Mouse (Mus musculus) hindbrain, embryonic 12.5 days (tissue): Measurements from ENCODE around the gene Cd320. TPM values are rescaled to one million over a fixed set of nuclear protein-coding genes. Genes with fewer than 3 reads are reported as not detected.
"Not testable (repeated sequence)": the region's sequence is repeated elsewhere in the genome, so short reads cannot be mapped to it uniquely, and the experiment has no call there.

Experiments used
- ATAC-seq: fragments of 200-750 bp; cut with Nextera tagmentation; 2 replicates; pipeline ENCODE4 v1.8.0; 2017; ENCODE audit warnings: moderate TSS enrichment; ENCODE audit not compliant: low FRiP score
- H3K27ac ChIP-seq: fragments of 300-500 bp; sonication (generic); 2 replicates; pipeline ENCODE4 v1.5.1; 2016; ENCODE audit warnings: mild to moderate bottlenecking
- H3K27me3 ChIP-seq: fragments of 300-500 bp; sonication (generic); 2 replicates; pipeline ENCODE4 v1.6.1; 2016; ENCODE audit warnings: mild to moderate bottlenecking
- H3K36me3 ChIP-seq: fragments of 300-500 bp; sonication (generic); 2 replicates; pipeline ENCODE4 v1.6.1; 2016; ENCODE audit warnings: mild to moderate bottlenecking
- H3K4me1 ChIP-seq: fragments of 300-500 bp; sonication (generic); 2 replicates; pipeline ENCODE4 v1.6.1; 2016
- H3K4me2 ChIP-seq: fragments of 300-500 bp; sonication (generic); replicated peaks from 2 replicates; pipeline ENCODE4 v1.6.1; 2016; ENCODE audit warnings: mild to moderate bottlenecking
- H3K4me3 ChIP-seq: fragments of 300-500 bp; sonication (generic); 2 replicates; pipeline ENCODE4 v1.5.1; 2016; ENCODE audit warnings: mild to moderate bottlenecking
- H3K9ac ChIP-seq: fragments of 300-500 bp; sonication (generic); 2 replicates; pipeline ENCODE4 v1.6.1; 2016; ENCODE audit warnings: mild to moderate bottlenecking, moderate library complexity
- H3K9me3 ChIP-seq: fragments of 300-500 bp; sonication (generic); replicated peaks from 2 replicates; pipeline ENCODE4 v1.6.1; 2016; ENCODE audit warnings: mild to moderate bottlenecking
- WGBS: fragments of 180-500 bp; shearing (Covaris S2); methylation state at CpG from one replicate; pipeline ENCODE4 v1.1.7; 2016; 5-methylcytosine and 5-hydroxymethylcytosine counted together
- polyA plus RNA-seq: library from polyadenylated mRNA; unstranded; fragments of >200 nt; fragmentation: Nextera tagmentation; extraction: Ambion mirVana; gene quantifications from 2 replicates; pipeline ENCODE4 v1.2.1, GENCODE M21; 2016

Gene Cd320
- polyA plus RNA-seq, 1 experiment from 2014 or later = 59.4 TPM

GRCm38 (mm10) chr17:33815399-33815798 lies 27.5 kb upstream of the Cd320 start:
- Histone ChIP-seq H3K9me3 (no peaks in the 10 kb centered on the region), H3K4me1 (peaks cover 16% of the 10 kb centered on the region), H3K4me2 (no peak overlapping the region), H3K27me3 (peaks cover 11% of the 10 kb centered on the region), H3K36me3 (peaks cover 18% of the 10 kb centered on the region), H3K9ac (no peak overlapping the region), H3K27ac (no peak overlapping the region), H3K4me3 (no peak overlapping the region)
- 95% methylated on average over 6 of the region's 6 CpGs for WGBS
- ATAC-seq = no peak

GRCm38 (mm10) chr17:33816612-33817011 lies 26.3 kb upstream of the Cd320 start:
- H3K27me3 ChIP-seq = no peaks in the 10 kb centered on the region
- WGBS = 79% methylated on average over 5 of the region's 5 CpGs
- H3K4me3 ChIP-seq = 0 out of 2 replicates have a peak overlapping the region, but pooled peaks have one; percentile 56
- no peaks in the 10 kb centered on the region for H3K9me3 ChIP-seq
- peaks cover 30% of the 10 kb centered on the region for H3K36me3 ChIP-seq
- no peak overlapping the region for H3K9ac ChIP-seq
- peak overlapping the region; percentile 87 for H3K4me2 ChIP-seq
- ATAC-seq = no peak
- no peak overlapping the region for H3K27ac ChIP-seq
- peaks cover 16% of the 10 kb centered on the region for H3K4me1 ChIP-seq

- under 1% methylated on average over 86 of the region's 89 CpGs for WGBS
- no peaks in the 10 kb centered on the region for H3K9me3 ChIP-seq
- H3K4me2 ChIP-seq = peak overlapping the region; percentile 87
- H3K27ac ChIP-seq = peak overlapping the region; percentile 89
- H3K9ac ChIP-seq = peak overlapping the region; percentile 80
- no peaks in the 10 kb centered on the region for H3K27me3 ChIP-seq
- H3K36me3 ChIP-seq = peaks cover 37% of the 10 kb centered on the region
- ATAC-seq = peak; percentile 97
- H3K4me3 ChIP-seq = peak overlapping the region; percentile 56
- H3K4me1 ChIP-seq = peaks cover 21% of the 10 kb centered on the region
Observed at GRCm38 (mm10) chr17:33817184-33817968, 25.5 kb upstream of the Cd320 start.

GRCm38 (mm10) chr17:33817969-33818643 lies 24.8 kb upstream of the Cd320 start:
- peak overlapping the region; percentile 87 for H3K4me2 ChIP-seq
- H3K27ac ChIP-seq = peak overlapping the region; percentile 89
- peak overlapping the region; percentile 56 for H3K4me3 ChIP-seq
- H3K36me3 ChIP-seq = peaks cover 45% of the 10 kb centered on the region
- WGBS = 18% methylated on average over 33 of the region's 33 CpGs
- peak overlapping the region; percentile 80 for H3K9ac ChIP-seq
- peaks cover 29% of the 10 kb centered on the region for H3K4me1 ChIP-seq
- no peaks in the 10 kb centered on the region for H3K9me3 ChIP-seq
- ATAC-seq = peak; percentile 77
- H3K27me3 ChIP-seq = no peaks in the 10 kb centered on the region

- no peak overlapping the region for H3K27ac ChIP-seq
- 85% methylated on average over 1 of the region's 1 CpGs for WGBS
- no peaks in the 10 kb centered on the region for H3K9me3 ChIP-seq
- H3K4me1 ChIP-seq = peaks cover 37% of the 10 kb centered on the region
- no peak overlapping the region for H3K9ac ChIP-seq
- H3K4me3 ChIP-seq = no peak overlapping the region; the same call in 1 of the 2 replicates
- H3K4me2 ChIP-seq = peak overlapping the region; percentile 89
- H3K36me3 ChIP-seq = peaks cover 46% of the 10 kb centered on the region
- H3K27me3 ChIP-seq = no peaks in the 10 kb centered on the region
- ATAC-seq = no peak
Observed at GRCm38 (mm10) chr17:33822436-33822959, 20.4 kb upstream of the Cd320 start.

GRCm38 (mm10) chr17:33823171-33823570 lies 19.7 kb upstream of the Cd320 start:
- H3K4me1 ChIP-seq = peaks cover 33% of the 10 kb centered on the region
- peak overlapping the region; percentile 84 for H3K9ac ChIP-seq

GRCm38 (mm10) chr17:33824084-33824996 lies 18.6 kb upstream of the Cd320 start, which contains the start of the genes Rps28 and Ndufa7:
TSS of gene Rps28 (minus strand) at chr17:33824562.
TSS of gene Ndufa7 (plus strand) at chr17:33824572.
- ATAC-seq = peak; percentile 91
- peak within 1 kb of the TSS; percentile 89 for H3K9ac ChIP-seq
- H3K4me1 ChIP-seq = peaks cover 26% of the 10 kb centered on the region
- H3K4me2 ChIP-seq = peak within 1 kb of the TSS; percentile 89
- H3K27me3 ChIP-seq = no peaks in the 10 kb centered on the region
- H3K4me3 ChIP-seq = peak within 1 kb of the TSS; percentile 74
- H3K27ac ChIP-seq = peak within 1 kb of the TSS; percentile 87
- peaks cover 51% of the 10 kb centered on the region for H3K36me3 ChIP-seq
- 1% methylated on average over 51 of the region's 51 CpGs for WGBS
- H3K9me3 ChIP-seq = no peaks in the 10 kb centered on the region

More at GRCm38 (mm10) chr17:33823171-33823570, 19.7 kb upstream of the Cd320 start:
- Histone ChIP-seq H3K4me3 (peak overlapping the region; percentile 74), H3K36me3 (peaks cover 48% of the 10 kb centered on the region), H3K4me2 (peak overlapping the region; percentile 89)
- not testable (repeated sequence) for H3K27me3 ChIP-seq, H3K27ac ChIP-seq, H3K9me3 ChIP-seq, ATAC-seq
- 88% methylated on average over 8 of the region's 8 CpGs for WGBS

GRCm38 (mm10) chr17:33824997-33825330 lies 17.9 kb upstream of the Cd320 start:
- Histone ChIP-seq H3K9ac (peak overlapping the region; percentile 89), H3K4me1 (peaks cover 26% of the 10 kb centered on the region), H3K36me3 (peaks cover 51% of the 10 kb centered on the region), H3K4me2 (peak overlapping the region; percentile 75), H3K4me3 (peak overlapping the region; percentile 74), H3K27ac (peak overlapping the region; percentile 87)
- WGBS = 7% methylated on average over 6 of the region's 6 CpGs
- not testable (repeated sequence) for H3K27me3 ChIP-seq, H3K9me3 ChIP-seq, ATAC-seq

GRCm38 (mm10) chr17:33825462-33825861 lies 17.4 kb upstream of the Cd320 start:
- Histone ChIP-seq H3K4me1 (peaks cover 26% of the 10 kb centered on the region), H3K27me3 (no peaks in the 10 kb centered on the region), H3K27ac (no peak overlapping the region), H3K4me2 (peak overlapping the region; percentile 75), H3K9me3 (no peaks in the 10 kb centered on the region), H3K36me3 (peaks cover 50% of the 10 kb centered on the region), H3K4me3 (peak overlapping the region; percentile 74), H3K9ac (peak overlapping the region; percentile 89)
- ATAC-seq = no peak
- 90% methylated on average over 8 of the region's 8 CpGs for WGBS

GRCm38 (mm10) chr17:33826850-33827249 lies 16.0 kb upstream of the Cd320 start:
- peaks cover 26% of the 10 kb centered on the region for H3K4me1 ChIP-seq
- peaks cover 50% of the 10 kb centered on the region for H3K36me3 ChIP-seq
- no peak overlapping the region for H3K4me3 ChIP-seq
- no peak overlapping the region for H3K27ac ChIP-seq
- H3K9me3 ChIP-seq = no peaks in the 10 kb centered on the region
- no peak for ATAC-seq
- H3K9ac ChIP-seq = no peak overlapping the region
- no peaks in the 10 kb centered on the region for H3K27me3 ChIP-seq
- 0% methylated on average over 3 of the region's 3 CpGs for WGBS
- no peak overlapping the region for H3K4me2 ChIP-seq

- Histone ChIP-seq H3K9ac (no peak overlapping the region), H3K4me1 (peaks cover 9% of the 10 kb centered on the region), H3K27me3 (no peaks in the 10 kb centered on the region), H3K4me3 (no peak overlapping the region), H3K36me3 (peaks cover 54% of the 10 kb centered on the region), H3K9me3 (no peaks in the 10 kb centered on the region), H3K27ac (no peak overlapping the region), H3K4me2 (no peak overlapping the region)
- no peak for ATAC-seq
- 78% methylated on average over 2 of the region's 2 CpGs for WGBS
Observed at GRCm38 (mm10) chr17:33828892-33829291, 14.0 kb upstream of the Cd320 start.
